Mouse (Mus musculus): ENCODE results near the gene Polr2a. TPM values are rescaled to one million over a fixed set of nuclear protein-coding genes. Genes with fewer than 3 reads are reported as not detected.
"Not testable (repeated sequence)": the region's sequence is repeated elsewhere in the genome, so short reads cannot be mapped to it uniquely, and the experiment has no call there.

Polr2a gene
- polyA plus RNA-seq, 1 experiment from 2014 or later = 6.8 TPM

DNA sequence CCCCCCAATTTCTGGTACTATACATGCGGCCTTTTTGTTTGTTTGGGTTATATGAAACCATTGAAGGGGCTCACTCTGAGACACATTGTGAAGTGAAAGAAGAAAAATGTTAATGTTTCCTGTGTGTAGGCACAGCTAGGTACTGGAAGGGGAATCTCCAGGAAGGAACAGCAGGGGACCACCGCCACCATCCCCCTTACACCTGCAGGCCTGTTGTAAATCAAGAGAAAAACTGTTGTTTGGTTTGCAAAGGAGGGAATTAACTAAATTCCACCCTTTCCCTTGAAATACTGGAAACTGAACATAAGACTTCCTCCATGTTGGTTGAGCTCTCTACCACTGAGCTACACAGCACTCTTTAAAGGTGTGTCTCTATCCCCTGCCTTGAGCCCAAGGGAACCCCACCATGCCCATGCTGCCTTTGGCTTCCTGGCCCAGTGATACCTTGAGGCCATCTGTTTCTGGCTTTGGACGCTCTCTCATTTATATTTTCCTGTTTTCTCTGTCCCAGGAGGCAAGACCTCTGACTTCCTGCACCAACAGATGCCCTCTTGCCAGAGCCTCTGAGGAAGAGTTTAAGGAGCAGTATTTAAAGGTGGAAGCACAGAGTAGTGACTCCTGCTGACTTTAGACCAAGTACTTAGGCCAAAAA is 49.7 kb downstream of the Polr2a start:
- Histone ChIP-seq H3K36me3 (replicated peaks; ENCODE audit: insufficient read depth, low read length) (no peaks in the 10 kb centered on the region), H3K4me3 (ENCODE audit: low read depth, low read length) (no peak overlapping the region), H3K9me3 (ENCODE audit: low read length) (no peaks in the 10 kb centered on the region), H3K27ac (ENCODE audit: low read depth) (no peak overlapping the region), H3K4me2 (ENCODE audit: low read depth, low read length) (no peak overlapping the region), H3K4me1 (ENCODE audit: insufficient read depth) (peaks cover 15% of the 10 kb centered on the region; the same call in 1 of the 2 replicates), H3K9ac (replicated peaks) (no peak overlapping the region), H3K27me3 (ENCODE audit: insufficient read depth, low read length) (no peaks in the 10 kb centered on the region)
- no peak for DNase-seq
- 84% methylated on average over 3 of the region's 3 CpGs for WGBS (ENCODE audit: insufficient replicate concordance)
- ATAC-seq = no peak
- no peak for TF ChIP-seq CTCF (IDR thresholded peaks at IDR 0.05; ENCODE audit: low read depth)
- no peak for TF ChIP-seq EP300 (IDR thresholded peaks at IDR 0.05; ENCODE audit: low read depth)

DNA sequence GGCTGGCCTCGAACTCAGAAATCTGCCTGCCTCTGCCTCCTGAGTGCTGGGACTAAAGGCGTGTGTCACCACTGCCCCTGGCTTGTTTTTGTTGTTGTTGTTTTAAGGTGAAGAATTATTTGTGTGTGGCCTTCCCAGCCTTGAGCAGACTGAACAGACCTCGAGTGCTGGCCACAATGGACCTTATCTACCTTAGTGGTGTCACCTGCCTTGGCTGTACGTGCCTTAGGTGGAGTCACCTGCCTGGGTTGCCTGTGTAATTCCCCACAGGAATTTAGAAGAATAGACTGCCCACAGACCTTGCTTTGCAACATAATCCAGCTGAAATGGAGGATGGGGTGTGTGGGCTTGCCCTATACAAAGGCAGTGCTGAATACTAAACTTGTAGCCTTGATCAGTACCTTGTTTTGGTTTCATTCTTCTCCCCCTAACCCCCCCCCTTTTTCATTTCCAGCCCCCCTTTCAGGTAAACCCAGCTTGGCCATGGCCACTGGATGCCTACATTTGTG is 50.5 kb downstream of the Polr2a start:
- Histone ChIP-seq H3K36me3 (replicated peaks; ENCODE audit: insufficient read depth, low read length) (no peaks in the 10 kb centered on the region), H3K4me1 (ENCODE audit: insufficient read depth) (peaks cover 15% of the 10 kb centered on the region; the same call in 1 of the 2 replicates), H3K27ac (ENCODE audit: low read depth) (no peak overlapping the region), H3K4me2 (ENCODE audit: low read depth, low read length) (no peak overlapping the region), H3K9me3 (ENCODE audit: low read length) (no peaks in the 10 kb centered on the region), H3K27me3 (ENCODE audit: insufficient read depth, low read length) (no peaks in the 10 kb centered on the region), H3K9ac (replicated peaks) (no peak overlapping the region), H3K4me3 (ENCODE audit: low read depth, low read length) (no peak overlapping the region)
- 85% methylated on average over 4 of the region's 4 CpGs for WGBS (ENCODE audit: insufficient replicate concordance)
- DNase-seq (no peak), ATAC-seq (no peak)
- TF ChIP-seq EP300 (IDR thresholded peaks at IDR 0.05; ENCODE audit: low read depth) (no peak), CTCF (IDR thresholded peaks at IDR 0.05; ENCODE audit: low read depth) (no peak)

DNA sequence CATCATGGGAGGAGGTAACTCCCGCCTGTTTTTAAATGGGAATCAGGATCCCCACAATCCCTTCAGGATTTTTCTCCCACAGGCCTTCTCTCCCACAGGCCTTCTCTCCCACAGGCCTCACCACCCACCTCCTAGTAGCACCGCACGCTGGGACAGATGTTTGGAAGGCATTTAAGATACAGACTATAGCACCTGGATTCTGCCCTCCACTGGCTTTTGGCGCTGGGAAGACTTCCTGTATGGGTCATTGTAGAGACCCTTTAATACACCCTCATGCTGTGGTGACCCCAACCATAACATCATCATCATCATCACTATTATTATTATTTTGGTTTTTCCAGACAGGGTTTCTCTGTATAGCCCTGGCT is 51.0 kb downstream of the Polr2a start:
- WGBS (ENCODE audit: insufficient replicate concordance) = 84% methylated on average over 4 of the region's 4 CpGs
- no peak for DNase-seq
- Histone ChIP-seq H3K27me3 (ENCODE audit: insufficient read depth, low read length) (no peaks in the 10 kb centered on the region), H3K4me3 (ENCODE audit: low read depth, low read length) (no peak overlapping the region), H3K27ac (ENCODE audit: low read depth) (no peak overlapping the region), H3K36me3 (replicated peaks; ENCODE audit: insufficient read depth, low read length) (no peaks in the 10 kb centered on the region), H3K4me2 (ENCODE audit: low read depth, low read length) (no peak overlapping the region), H3K4me1 (ENCODE audit: insufficient read depth) (peaks cover 15% of the 10 kb centered on the region; the same call in 1 of the 2 replicates), H3K9me3 (ENCODE audit: low read length) (no peaks in the 10 kb centered on the region), H3K9ac (replicated peaks) (no peak overlapping the region)
- ATAC-seq = no peak
- TF ChIP-seq EP300 (IDR thresholded peaks at IDR 0.05; ENCODE audit: low read depth) (no peak), CTCF (IDR thresholded peaks at IDR 0.05; ENCODE audit: low read depth) (no peak)

DNA sequence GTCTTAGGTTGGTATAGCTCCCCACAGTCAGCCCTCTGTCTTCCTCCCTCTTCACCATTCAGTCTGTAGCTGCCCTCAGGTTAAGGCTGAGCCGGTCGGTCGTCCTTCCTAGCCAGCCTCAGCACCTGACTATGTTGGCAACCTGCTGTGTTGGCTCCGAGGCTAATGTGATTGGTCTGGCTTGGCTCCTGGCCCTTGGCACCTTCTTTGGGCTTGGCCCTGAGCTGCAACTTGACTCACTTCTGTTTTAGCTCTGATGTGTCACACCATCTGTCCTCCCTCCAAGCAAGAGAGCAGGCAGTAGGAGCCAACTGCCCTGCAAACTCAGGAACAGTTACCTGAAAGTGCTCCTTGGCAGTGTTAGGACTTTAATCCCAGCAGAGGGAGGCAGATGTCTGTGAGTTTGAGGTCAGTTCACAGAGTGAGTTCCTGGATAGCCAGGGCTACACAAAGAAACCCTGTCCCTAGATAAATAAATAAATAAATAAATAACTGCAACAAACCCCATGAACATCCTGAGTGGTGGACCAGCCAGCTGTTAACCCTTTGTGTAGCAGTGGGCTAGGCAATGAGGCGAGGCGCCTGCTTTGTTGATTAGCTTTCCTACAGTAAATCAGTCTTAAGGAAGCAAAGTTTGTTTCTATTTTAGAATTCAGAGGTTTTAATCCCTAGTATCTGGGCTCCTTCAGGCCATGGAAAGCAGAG is 51.5 kb downstream of the Polr2a start:
- no peak for TF ChIP-seq EP300 (IDR thresholded peaks at IDR 0.05; ENCODE audit: low read depth)
- TF ChIP-seq CTCF (IDR thresholded peaks at IDR 0.05; ENCODE audit: low read depth) = peak; percentile 15; the same call in 1 of the 2 replicates
- no peak overlapping the region; the same call in 1 of the 2 replicates for H3K9ac ChIP-seq (replicated peaks)
- no peak overlapping the region for H3K4me2 ChIP-seq (ENCODE audit: low read depth, low read length)
- H3K4me1 ChIP-seq (ENCODE audit: insufficient read depth) = peaks cover 15% of the 10 kb centered on the region; the same call in 1 of the 2 replicates
- H3K4me3 ChIP-seq (ENCODE audit: low read depth, low read length) = no peak overlapping the region
- ATAC-seq (0 out of 2 replicates have a peak, but pooled peaks have one; percentile 27), DNase-seq (no peak)
- no peaks in the 10 kb centered on the region for H3K9me3 ChIP-seq (ENCODE audit: low read length)
- H3K27me3 ChIP-seq (ENCODE audit: insufficient read depth, low read length) = no peaks in the 10 kb centered on the region
- H3K27ac ChIP-seq (ENCODE audit: low read depth) = no peak overlapping the region
- no peaks in the 10 kb centered on the region for H3K36me3 ChIP-seq (replicated peaks; ENCODE audit: insufficient read depth, low read length)
- WGBS (ENCODE audit: insufficient replicate concordance) = 67% methylated on average over 6 of the region's 6 CpGs

DNA sequence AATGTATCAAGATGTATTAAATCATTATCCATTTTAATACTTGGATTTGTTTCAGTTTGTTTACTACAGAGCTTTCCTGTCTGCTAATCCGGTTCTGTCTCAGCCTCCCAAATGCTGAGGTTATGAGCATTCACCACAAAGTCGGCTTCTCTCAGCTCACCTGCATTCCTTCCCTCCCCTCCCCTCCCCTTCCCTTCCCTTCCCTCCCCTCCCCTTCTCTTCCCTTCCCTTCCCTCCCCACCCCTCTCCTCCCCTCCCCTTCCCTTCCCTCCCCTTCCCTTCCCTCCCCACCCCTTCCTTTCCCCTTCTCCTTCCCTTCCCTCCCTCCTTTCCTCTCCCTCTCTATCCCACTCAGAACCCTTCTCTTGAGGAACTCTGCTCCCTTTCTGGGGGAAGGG is 53.8 kb downstream of the Polr2a start:
- Histone ChIP-seq H3K4me3 (ENCODE audit: low read depth, low read length) (no peak overlapping the region), H3K4me2 (ENCODE audit: low read depth, low read length) (no peak overlapping the region), H3K36me3 (replicated peaks; ENCODE audit: insufficient read depth, low read length) (no peaks in the 10 kb centered on the region), H3K27ac (ENCODE audit: low read depth) (no peak overlapping the region), H3K9ac (replicated peaks) (no peak overlapping the region), H3K4me1 (ENCODE audit: insufficient read depth) (peaks cover 6% of the 10 kb centered on the region; the same call in 1 of the 2 replicates), H3K9me3 (ENCODE audit: low read length) (no peaks in the 10 kb centered on the region), H3K27me3 (ENCODE audit: insufficient read depth, low read length) (no peaks in the 10 kb centered on the region)
- WGBS (ENCODE audit: insufficient replicate concordance) = 29% methylated on average over 2 of the region's 2 CpGs
- no peak for ATAC-seq
- DNase-seq = no peak
- TF ChIP-seq CTCF (IDR thresholded peaks at IDR 0.05; ENCODE audit: low read depth) (no peak), EP300 (IDR thresholded peaks at IDR 0.05; ENCODE audit: low read depth) (no peak)

DNA sequence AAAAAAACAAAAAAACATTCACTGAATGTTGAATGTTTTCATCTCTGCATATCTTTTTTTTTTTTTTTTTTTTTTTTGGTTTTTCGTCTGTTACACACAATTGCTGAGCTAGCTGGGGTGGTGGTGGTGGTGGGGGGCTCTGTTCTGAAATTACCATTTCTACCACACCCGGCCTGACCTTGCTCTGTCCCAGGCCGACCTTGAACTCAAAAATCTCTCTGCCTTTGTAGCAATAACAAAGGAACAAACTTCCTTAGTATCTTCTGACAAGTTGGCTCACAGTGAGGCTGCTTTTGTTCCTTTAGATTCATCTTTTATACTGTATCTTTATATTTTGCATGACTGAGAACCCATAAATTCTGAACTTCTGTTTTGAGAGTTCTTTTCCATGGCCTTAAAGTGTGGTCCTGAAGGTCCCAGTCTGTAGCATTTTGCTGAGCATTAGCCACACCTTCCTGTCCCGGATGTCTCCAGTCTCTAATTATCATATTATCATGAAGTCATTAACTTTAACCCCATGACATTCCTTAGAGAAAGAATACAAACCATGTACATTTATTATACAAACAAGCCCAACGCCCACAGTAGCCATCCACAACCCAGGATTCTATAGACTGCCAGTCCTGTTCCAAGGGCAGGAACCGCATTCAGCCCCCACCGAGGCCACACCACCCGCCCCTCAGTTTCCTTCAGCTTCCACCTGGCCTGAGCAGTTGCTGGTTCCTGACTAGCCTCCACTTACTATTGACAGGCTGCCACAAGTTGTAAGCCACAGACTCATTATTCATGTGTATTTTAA is 54.4 kb downstream of the Polr2a start:
- DNase-seq (no peak), ATAC-seq (no peak)
- Histone ChIP-seq H3K9me3 (ENCODE audit: low read length) (no peaks in the 10 kb centered on the region), H3K27ac (ENCODE audit: low read depth) (no peak overlapping the region), H3K4me3 (ENCODE audit: low read depth, low read length) (no peak overlapping the region), H3K4me2 (ENCODE audit: low read depth, low read length) (no peak overlapping the region), H3K9ac (replicated peaks) (no peak overlapping the region), H3K4me1 (ENCODE audit: insufficient read depth) (peaks cover 6% of the 10 kb centered on the region; the same call in 1 of the 2 replicates), H3K36me3 (replicated peaks; ENCODE audit: insufficient read depth, low read length) (no peaks in the 10 kb centered on the region), H3K27me3 (ENCODE audit: insufficient read depth, low read length) (no peaks in the 10 kb centered on the region)
- no peak for TF ChIP-seq EP300 (IDR thresholded peaks at IDR 0.05; ENCODE audit: low read depth)
- no peak for TF ChIP-seq CTCF (IDR thresholded peaks at IDR 0.05; ENCODE audit: low read depth)
- 60% methylated on average over 8 of the region's 8 CpGs for WGBS (ENCODE audit: insufficient replicate concordance)

DNA sequence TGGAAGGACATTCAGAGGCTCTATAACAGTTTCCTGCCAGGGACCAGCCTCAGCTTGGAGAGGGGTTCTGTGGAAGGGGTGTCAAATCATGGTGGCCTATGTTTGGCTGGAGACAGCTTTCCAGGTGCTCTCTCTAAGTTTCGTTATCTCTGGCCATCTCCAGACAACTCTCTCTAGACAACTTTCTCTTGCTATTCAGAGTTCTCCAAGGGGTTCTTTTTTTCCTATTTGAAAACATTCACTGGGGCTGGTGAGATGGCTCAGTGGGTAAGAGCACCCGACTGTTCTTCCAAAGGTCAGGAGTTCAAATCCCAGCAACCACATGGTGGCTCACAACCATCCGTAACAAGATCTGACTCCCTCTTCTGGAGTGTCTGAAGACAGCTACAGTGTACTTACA is 55.1 kb downstream of the Polr2a start:
- H3K9me3 ChIP-seq (ENCODE audit: low read length); H3K4me2 ChIP-seq (ENCODE audit: low read depth, low read length); DNase-seq; H3K27ac ChIP-seq (ENCODE audit: low read depth); H3K27me3 ChIP-seq (ENCODE audit: insufficient read depth, low read length); H3K4me3 ChIP-seq (ENCODE audit: low read depth, low read length); H3K4me1 ChIP-seq (ENCODE audit: insufficient read depth); H3K9ac ChIP-seq (replicated peaks); ATAC-seq; H3K36me3 ChIP-seq (replicated peaks; ENCODE audit: insufficient read depth, low read length): not testable (repeated sequence)
- WGBS (ENCODE audit: insufficient replicate concordance) = 65% methylated on average over 2 of the region's 3 CpGs

DNA sequence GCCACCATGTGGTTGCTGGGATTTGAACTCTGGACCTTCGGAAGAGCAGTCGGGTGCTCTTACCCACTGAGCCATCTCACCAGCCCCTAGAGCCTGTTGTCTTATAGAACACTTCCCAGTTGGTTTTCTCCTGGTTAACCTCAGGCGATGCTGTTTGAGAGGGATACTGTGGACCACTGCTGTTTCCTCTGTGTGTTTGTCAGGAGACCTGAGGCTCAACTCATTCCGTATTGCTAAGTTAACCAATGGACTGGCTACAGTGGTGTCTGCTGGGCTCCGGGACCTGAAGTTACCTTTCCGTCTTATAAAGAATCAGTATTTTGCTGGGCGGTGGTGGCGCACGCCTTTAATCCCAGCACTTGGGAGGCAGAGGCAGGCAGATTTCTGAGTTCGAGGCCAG is 55.6 kb downstream of the Polr2a start:
- ATAC-seq; H3K4me1 ChIP-seq (ENCODE audit: insufficient read depth); H3K4me3 ChIP-seq (ENCODE audit: low read depth, low read length); H3K27ac ChIP-seq (ENCODE audit: low read depth); H3K9me3 ChIP-seq (ENCODE audit: low read length); H3K4me2 ChIP-seq (ENCODE audit: low read depth, low read length); H3K9ac ChIP-seq (replicated peaks); DNase-seq; H3K36me3 ChIP-seq (replicated peaks; ENCODE audit: insufficient read depth, low read length); H3K27me3 ChIP-seq (ENCODE audit: insufficient read depth, low read length): not testable (repeated sequence)
- WGBS (ENCODE audit: insufficient replicate concordance) = 91% methylated on average over 10 of the region's 10 CpGs

Measured in liver, postnatal 0 days (tissue).